Mouse (Mus musculus) kidney, adult 9 months (tissue): ENCODE measurements at regions not wholly inside any gene's neighbourhood (a gene's known extent, or its start where the extent isn't known, plus 50 kb on each side); places are given as distances from the start of the nearest gene placed in this dataset.

ENCODE experiments used
- DNase-seq: peaks from one replicate; pipeline ENCODE4 v3.0.0; 2022

DNA sequence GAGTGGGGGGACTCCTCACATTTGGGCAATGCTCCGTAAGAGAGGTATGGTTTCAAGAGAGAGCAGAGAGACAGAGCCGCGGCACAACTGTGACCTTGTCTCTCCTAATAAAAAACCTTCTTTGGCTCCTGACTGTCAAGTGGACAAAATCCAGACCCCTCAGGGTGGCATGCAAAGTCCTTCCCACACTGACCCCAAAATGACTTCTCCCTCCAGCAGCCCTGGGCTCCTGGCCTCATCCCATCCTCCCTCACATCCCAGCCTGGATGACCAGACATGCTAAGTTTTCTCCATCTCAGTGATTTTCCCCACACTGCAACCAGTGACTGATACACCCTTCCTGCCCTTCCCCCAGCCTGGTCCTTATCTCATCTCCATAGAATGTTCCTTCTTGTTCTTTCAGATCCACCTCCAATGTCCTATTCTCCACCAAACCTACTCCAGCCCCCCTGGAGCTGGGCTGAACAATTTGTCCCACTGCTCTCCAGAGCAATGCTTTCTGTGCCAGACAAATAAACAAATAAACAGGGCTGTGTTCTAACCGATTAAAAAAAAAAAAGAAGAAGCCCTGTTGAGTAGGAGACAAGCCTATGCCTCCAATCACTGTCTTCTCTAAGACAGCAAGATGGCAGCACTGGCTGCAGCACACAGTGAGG, 75.7 kb upstream of the Zmiz1 start:
- no peak for DNase-seq

DNA sequence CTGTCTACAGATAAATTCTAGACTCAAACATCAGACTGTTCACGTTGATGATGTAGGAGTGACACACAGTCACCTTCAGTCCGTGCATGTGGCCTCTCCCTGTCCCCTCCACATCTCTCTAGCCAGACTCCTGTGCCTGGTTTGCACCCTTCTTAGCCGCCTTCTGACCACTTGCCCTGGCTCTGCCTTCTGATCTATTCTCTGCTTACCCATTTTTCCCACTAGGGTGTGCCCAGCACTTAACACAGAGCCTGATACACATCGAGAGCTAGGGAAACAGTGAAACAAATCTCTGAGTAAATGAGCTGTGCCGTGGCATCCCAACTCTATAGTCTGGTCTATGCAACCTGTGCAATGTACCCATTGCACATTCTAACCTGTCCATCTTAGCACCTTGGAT, 73.3 kb upstream of the Zmiz1 start:
- peak; percentile 56 for DNase-seq

DNA sequence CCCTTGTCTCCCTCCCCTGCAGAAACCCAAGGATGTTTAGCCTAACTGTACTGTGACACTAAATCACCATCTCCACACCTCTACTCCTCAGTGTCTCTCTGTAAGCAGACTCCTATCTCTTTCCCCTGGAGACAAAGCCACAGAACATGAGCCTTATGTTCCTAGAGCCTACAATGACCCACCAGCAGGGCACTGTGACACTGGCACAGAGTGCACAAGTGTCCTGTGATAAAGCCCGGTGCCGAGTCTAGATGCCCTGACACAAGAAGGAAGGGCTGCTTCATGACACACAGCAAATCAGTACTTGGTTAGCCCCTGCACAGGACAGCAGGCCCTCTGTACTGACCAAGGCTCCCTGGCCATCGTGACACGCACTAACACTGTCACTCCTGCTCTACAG, 71.2 kb upstream of the Zmiz1 start:
- no peak for DNase-seq

DNA sequence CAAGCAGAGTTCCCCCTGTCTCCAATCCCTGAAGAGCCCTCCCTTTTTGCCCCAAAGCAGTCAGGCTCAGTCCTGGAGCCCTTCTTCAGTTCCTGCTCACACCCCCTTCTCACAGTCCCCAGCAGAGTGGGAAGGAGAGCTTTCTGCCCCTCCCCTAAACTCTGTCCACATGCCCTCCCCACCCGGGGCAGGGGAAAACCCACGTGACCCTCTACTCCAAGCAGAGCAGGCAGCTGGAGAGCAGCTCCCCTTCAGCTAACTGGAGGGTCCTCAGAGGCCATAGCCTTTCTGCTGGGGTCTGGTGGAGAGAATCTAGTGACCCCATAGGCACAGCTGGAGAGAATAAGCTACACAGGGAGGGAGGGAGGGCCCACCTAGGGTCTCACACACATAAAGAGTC, 69.7 kb upstream of the Zmiz1 start:
- no peak for DNase-seq

DNA sequence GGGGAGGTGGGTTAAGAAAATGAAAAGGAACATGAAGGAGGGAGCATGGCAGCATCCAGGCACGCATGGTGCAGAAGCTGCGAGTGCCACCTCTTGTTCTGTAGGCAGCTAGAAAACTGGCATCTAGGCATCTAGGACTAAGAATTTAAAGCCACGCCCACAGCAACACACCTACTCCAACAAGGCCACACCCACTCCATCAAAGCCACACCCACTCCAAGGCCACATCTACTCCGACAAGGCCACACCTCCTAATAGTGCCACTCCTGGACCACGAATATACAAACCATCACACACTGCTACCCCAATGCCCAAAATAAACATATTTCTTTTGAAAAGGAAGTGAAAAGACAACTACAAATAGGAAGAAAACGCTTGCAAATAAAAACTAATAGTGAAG, 66.6 kb upstream of the Zmiz1 start:
- no peak for DNase-seq

DNA sequence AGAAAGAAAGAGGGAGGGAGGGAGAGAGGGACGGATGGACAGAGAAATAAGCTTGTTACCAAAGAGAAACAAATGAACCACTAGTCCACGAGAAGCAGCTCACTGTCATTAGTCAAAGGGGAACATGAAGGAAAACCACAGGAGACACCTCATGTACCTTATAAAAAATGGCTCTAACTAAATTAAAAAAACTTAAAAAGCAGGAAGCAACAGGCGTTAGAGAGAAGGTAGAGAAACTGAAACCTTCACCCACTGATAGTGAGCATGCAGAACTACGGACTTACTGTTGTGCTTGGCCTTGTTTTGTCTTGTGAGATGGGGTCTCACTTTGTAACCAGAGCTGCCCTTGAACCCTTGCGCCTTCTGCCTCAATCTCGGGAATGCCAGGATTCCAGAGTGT, 66.0 kb upstream of the Zmiz1 start:
- no peak for DNase-seq

DNA sequence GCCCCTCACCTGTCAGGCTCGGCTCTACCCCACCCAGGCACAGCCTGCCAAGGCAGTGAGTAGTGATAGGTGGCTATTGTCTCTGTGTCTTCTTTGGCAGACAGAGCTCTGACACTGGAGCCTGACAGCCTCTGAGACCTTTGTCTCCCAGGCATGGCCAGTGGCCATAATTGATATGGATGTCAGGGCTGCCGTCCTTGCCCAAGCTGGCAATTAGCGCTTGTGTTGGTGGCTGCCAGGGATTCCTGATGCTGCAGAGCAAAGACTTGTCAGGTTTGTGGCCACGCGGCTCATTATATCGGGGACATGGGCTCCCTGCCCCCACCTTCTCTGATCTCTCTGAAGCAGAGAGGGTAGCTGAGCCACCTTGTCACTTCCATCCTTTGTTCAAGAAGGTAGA, 64.1 kb upstream of the Zmiz1 start:
- no peak for DNase-seq

DNA sequence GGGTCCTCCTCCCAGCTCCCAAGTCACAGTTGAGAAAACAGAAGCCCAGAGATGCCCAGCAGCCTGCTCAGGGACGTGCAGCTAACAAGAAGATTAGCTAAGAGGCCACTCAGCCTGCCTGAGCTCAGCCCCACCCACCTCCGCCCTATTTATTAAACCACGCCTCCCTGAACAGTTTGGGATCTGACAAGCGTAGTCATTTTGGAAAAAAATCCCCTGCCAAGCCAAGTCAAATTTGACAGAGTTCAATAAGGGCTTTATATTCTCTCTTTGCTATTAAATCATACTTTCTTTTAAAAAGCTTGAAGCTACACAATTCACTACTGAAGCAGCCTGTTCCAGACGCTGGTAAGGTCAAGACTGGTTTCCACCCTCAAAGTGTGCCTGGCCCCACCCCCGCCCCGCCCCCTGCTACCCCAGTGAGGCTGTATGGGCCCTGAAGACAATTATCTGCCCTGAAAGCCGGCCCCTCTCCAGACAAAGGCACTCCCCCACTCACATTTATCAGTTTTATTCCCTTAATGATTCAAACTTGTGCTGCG, 61.9 kb upstream of the Zmiz1 start:
- peak; percentile 66 for DNase-seq

DNA sequence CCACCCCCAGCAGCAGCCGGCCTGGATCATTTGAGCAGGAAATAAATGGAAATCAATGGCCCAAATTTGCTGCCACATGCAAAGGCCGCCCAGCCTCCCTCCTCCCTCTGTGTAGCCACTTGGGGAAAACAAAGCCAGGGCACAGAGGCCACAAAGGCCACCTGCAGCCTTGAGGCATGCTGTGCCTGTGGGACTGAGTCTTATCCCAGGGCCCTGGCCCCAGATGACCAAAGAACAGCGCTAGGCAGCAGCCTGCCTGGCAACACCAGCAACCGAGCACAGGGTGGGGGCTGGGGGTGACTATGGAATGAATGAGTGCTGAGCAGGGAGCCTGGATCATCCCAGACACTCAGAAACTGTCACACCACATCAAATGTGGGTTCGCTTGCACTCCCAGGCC, 61.2 kb upstream of the Zmiz1 start:
- DNase-seq = no peak

DNA sequence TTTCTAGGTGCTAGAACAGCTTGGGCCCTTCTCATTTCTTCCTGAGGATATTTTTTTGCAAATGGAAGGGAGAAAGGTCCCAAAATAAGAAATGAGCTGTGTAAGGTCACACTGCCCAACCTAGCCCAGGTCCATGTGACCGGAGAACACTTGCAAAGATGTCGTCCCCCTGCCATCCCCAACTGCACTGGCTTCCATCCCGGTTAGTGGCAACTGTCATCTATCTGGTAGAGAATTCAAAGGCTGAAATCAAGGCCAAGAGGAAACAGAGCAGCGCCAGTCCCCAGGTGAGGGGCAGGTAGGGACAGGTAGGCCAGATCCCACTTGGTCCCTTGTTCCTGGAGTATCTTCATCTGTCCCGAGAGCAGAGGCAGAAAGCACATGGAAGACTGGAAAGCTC, 60.2 kb upstream of the Zmiz1 start:
- no peak for DNase-seq

DNA sequence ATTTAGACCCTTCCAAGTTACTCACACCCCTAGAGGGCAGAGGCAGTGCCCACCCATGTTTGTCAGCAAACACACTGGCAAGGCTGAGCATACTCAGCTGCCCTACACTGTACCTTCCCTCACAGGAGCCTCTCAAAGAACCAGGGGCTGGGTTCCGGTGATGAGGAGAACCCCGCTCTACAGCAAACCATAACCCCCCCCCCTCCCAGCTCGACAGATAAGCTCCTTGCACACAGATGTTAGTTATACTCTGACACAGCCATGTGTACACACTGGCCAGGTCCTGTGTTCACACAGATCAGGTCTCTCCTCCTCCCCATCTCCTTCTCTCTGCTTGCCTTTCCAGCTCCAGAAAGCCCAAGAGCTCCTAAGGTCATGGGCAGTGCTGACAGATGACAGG, 59.7 kb upstream of the Zmiz1 start:
- no peak for DNase-seq

DNA sequence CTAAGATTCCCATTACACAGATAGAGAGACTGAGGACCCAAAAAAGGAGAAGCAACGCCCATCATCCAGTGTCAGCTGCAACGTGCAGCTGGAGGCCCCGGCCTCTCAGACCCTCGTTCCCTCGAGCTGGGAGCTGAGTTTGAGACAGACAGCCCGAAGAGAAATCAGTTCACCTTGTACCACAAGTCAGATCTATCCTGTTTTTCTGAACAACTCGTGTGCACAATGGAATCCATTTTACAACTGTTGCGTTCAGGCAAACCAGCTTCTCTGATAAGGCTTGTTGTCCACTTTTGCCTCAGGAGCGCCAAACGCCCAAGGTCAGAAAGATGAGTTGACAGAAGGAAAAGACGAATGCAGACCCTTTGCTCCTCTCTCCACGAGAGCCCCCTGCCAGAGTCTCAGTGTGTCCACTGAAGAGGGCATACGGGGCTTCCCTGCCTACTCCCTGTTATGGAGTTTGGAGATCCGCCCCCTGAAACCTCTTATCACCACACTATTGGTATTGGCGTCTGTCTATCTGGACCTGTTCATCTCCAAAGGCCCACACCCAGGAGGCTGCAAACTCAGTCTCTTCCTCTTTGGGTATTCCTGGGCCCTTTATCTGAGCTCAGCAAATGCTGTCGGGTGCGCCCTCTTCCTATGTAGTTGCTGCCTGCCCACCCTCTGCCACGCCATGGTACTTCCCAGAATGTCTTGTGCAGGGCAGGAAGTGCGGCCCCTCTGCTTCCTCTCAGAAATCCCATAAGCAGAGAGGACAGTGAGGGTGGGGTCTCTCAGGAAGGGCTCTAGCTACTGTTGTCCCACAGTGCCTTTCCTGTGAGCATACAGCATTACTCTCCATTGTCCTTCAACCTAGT, 57.7 kb upstream of the Zmiz1 start:
- DNase-seq = no peak

DNA sequence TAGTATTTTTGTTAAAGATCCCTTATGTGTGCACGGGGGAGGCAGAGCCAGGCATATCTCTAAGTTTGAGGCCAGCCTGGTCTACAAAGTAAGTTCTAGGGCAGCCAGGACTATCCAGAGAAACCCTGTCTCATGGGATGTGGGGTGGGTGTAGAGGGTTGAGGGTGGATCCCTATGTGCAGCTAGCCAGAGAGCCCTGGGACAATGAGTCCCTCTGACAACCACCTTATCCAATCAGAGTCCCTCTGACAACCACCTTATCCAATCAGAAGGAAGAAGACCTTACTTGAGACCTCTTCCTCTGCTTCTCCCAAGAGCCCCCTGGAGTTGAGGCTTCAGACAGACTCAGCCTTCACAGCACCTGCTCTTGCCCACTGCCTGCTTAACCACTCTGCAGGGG, 56.6 kb upstream of the Zmiz1 start:
- DNase-seq = no peak

DNA sequence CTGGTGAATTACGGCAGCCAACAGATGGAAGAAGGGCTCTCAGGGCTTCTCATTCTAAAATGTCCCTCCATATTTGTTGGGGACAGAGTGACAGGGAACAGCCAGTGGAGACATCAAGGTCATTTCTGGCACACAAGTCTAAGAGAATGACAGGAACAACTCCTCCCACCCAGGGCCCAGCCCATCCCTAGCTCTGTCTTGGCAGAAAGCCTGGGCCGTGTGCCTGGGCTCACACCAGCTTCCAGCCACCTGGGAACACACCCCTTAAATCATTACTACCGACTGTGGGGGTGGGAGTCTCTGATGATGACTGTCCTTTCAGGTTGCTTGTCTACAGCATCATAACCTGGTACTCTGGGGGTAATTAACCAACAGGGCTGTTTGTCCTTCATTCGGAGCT, 53.8 kb upstream of the Zmiz1 start:
- no peak for DNase-seq

DNA sequence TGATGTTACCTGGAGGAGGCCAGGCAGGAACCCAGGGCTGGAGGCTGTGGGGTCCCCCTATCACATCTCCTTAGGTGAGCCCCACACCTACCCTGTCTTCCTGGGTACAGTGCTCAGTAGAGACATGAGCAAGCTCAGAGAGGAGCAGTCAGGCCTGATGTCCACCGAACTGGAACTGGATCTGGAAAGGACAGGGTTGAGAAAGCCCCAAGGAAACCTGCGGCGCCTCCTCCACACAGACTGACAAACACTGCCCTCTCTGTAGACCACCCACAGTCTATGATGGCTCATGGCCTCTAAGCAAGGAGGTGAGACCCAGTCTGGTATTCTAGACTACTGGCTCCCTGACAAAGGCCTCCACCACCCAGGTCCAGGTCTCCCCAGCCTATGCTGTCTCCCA, 52.9 kb upstream of the Zmiz1 start:
- DNase-seq = no peak

DNA sequence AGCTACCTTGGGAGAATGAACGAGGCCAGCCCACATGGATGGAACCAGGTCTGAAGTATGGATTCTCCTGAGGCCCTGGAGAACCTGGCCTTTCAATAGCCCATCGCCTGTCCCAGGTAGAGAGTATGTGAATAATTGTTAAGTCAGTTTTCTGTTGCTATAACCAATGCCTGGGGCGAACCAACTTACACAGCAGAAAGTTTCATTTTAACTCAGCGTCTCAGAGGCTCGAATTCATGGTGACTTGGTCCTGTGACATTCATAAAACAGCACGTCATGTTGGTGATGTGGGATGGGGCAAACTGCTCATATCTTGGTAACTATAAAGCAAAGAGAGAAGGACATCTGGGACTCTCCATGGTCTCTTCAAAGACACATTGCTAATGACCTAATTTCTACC, 52.4 kb upstream of the Zmiz1 start:
- no peak for DNase-seq

DNA sequence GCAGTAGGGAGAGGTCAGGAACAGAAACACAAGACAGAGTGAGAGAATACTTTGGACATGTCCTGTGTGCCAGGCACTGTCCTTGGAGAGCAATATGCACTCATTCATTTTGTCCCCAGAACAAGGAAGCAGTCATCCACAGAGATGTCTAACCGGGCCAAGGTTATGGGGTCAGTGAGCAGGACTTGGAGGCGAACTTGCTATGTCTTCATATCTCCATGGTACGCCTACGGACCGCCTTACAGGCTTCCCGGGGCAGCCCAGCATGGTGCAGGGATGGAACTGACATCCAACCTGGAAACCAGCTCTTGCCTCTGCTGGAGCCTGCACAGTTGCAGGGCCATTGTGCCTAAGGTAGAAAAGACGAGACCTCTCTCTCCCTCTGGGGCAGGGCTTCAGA, 51.9 kb upstream of the Zmiz1 start:
- no peak for DNase-seq
